Mouse (Mus musculus) liver, embryonic 12.5 days (tissue): ENCODE data around the gene Mapk9. TPM values are rescaled to one million over a fixed set of nuclear protein-coding genes. Genes with fewer than 3 reads are reported as not detected.

Experiments
- ATAC-seq: fragments of 200-750 bp; cut with Nextera tagmentation; 2 replicates; pipeline ENCODE4 v1.8.0; 2017; ENCODE audit warnings: moderate number of reproducible peaks, mild to moderate bottlenecking, moderate library complexity
- H3K27ac ChIP-seq: fragments of 300-500 bp; sonication (generic); 2 replicates; pipeline ENCODE4 v1.5.1; 2016; ENCODE audit warnings: mild to moderate bottlenecking
- H3K27me3 ChIP-seq: fragments of 300-500 bp; sonication (generic); replicated peaks from 2 replicates; pipeline ENCODE4 v1.6.1; 2016; ENCODE audit warnings: mild to moderate bottlenecking, moderate library complexity
- H3K36me3 ChIP-seq: fragments of 300-500 bp; sonication (generic); 2 replicates; pipeline ENCODE4 v1.6.1; 2016; ENCODE audit warnings: mild to moderate bottlenecking, moderate library complexity
- H3K4me1 ChIP-seq: fragments of 300-500 bp; sonication (generic); 2 replicates; pipeline ENCODE4 v1.6.1; 2016
- H3K4me2 ChIP-seq: fragments of 300-500 bp; sonication (generic); 2 replicates; pipeline ENCODE4 v1.6.1; 2016; ENCODE audit warnings: mild to moderate bottlenecking, moderate library complexity
- H3K4me3 ChIP-seq: fragments of 300-500 bp; sonication (generic); 2 replicates; pipeline ENCODE4 v1.5.1; 2016; ENCODE audit warnings: mild to moderate bottlenecking, moderate library complexity
- H3K9ac ChIP-seq: fragments of 300-500 bp; sonication (generic); 2 replicates; pipeline ENCODE4 v1.6.1; 2016; ENCODE audit warnings: mild to moderate bottlenecking, moderate library complexity
- H3K9me3 ChIP-seq: fragments of 300-500 bp; sonication (generic); replicated peaks from 2 replicates; pipeline ENCODE4 v1.6.1; 2016; ENCODE audit warnings: mild to moderate bottlenecking, moderate library complexity
- WGBS: fragments of 180-500 bp; shearing (Covaris S2); methylation state at CpG from one replicate; pipeline ENCODE4 v1.1.7; 2016; ENCODE audit not compliant: insufficient replicate concordance; 5-methylcytosine and 5-hydroxymethylcytosine counted together
- polyA plus RNA-seq: library from polyadenylated mRNA; unstranded; fragments of >200 nt; fragmentation: Nextera tagmentation; extraction: Ambion mirVana; gene quantifications from 2 replicates; pipeline ENCODE4 v1.2.1, GENCODE M21; 2016

Mapk9 gene
- polyA plus RNA-seq, 1 experiment from 2014 or later, result 34.6 TPM

DNA sequence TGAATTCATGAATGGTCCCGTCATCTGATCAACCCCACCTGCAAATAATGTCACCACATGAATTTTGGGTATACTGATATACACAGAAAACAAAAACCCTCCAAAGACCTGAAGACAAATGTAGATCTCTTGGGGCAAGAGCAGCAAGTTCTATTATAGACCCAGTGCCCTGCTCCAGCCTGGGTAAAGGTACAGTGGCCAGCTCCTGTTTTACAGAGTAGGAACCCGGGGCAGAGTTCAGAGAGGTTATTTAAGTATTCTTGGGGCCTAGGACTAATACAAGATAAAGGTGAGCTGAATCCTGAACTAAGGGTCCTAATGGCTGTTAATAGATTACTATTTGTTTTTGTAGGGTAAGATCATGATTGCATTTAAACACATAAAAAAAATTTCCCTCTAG lies 25.0 kb upstream of the Mapk9 start:
- Histone ChIP-seq H3K27ac (no peak overlapping the region), H3K27me3 (no peaks in the 10 kb centered on the region), H3K4me1 (peaks cover 18% of the 10 kb centered on the region), H3K4me2 (no peak overlapping the region), H3K4me3 (no peak overlapping the region), H3K9me3 (no peaks in the 10 kb centered on the region), H3K36me3 (no peaks in the 10 kb centered on the region), H3K9ac (no peak overlapping the region)
- no peak for ATAC-seq
- 85% methylated on average over 2 of the region's 2 CpGs for WGBS

DNA sequence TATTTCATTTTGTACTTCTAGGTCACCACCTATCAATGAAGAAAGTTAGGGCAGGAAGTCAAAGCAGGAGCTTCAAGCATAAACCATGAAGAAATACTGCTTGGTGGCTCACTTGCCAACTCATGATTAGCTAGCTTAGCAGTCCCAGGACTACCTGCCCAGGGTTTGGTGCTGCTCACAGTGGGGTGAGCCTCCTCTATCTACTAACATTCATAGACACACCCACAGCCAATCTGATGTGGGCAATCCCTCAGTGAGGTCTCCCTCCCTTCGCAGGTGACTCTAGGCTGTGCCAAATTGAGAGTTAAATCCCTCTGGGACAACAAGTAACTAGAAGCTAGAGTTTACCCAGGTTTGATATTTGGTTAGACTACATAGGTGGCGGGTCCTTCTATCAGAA lies 24.2 kb upstream of the Mapk9 start:
- WGBS, result 61% methylated on average over 2 of the region's 2 CpGs
- H3K9ac ChIP-seq, result no peak overlapping the region
- no peak overlapping the region for H3K4me2 ChIP-seq
- H3K4me1 ChIP-seq, result peaks cover 18% of the 10 kb centered on the region
- H3K27ac ChIP-seq, result no peak overlapping the region
- no peaks in the 10 kb centered on the region for H3K9me3 ChIP-seq
- peak; percentile 75 for ATAC-seq
- no peaks in the 10 kb centered on the region for H3K36me3 ChIP-seq
- no peak overlapping the region for H3K4me3 ChIP-seq
- no peaks in the 10 kb centered on the region for H3K27me3 ChIP-seq

- H3K27ac ChIP-seq, result no peak overlapping the region
- no peaks in the 10 kb centered on the region for H3K9me3 ChIP-seq
- no peaks in the 10 kb centered on the region for H3K36me3 ChIP-seq
- H3K4me3 ChIP-seq, result no peak overlapping the region
- ATAC-seq, result no peak
- WGBS, result 22% methylated on average over 2 of the region's 2 CpGs
- H3K4me2 ChIP-seq, result no peak overlapping the region
- H3K27me3 ChIP-seq, result no peaks in the 10 kb centered on the region
- peaks cover 18% of the 10 kb centered on the region for H3K4me1 ChIP-seq
- H3K9ac ChIP-seq, result no peak overlapping the region
Observed at GRCm38 (mm10) chr11:49824896-49825295, 21.7 kb upstream of the Mapk9 start.

DNA sequence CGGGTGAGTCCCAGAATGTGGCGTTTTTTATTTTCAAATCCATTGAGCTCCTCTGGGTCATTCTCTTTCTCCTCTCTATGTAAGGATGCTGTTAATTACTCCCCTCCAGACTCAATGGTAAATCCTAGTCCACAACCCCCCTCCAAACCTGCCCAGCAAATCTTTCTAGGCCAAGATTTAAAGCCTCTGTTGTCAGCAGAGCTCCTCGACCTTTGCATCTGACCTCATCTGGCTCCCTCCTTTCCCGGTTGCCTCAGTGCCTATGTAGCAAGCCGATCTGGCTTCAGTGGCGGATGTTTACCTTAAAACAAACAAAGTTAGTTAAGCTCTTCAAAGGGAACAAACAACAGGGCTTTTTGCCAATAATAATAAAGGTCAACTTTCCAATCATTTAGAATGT lies 19.3 kb upstream of the Mapk9 start:
- no peak overlapping the region for H3K4me2 ChIP-seq
- H3K36me3 ChIP-seq, result no peaks in the 10 kb centered on the region
- ATAC-seq, result no peak
- H3K4me3 ChIP-seq, result no peak overlapping the region
- no peak overlapping the region for H3K9ac ChIP-seq
- no peaks in the 10 kb centered on the region for H3K27me3 ChIP-seq
- WGBS, result 65% methylated on average over 6 of the region's 6 CpGs
- no peaks in the 10 kb centered on the region for H3K9me3 ChIP-seq
- peak overlapping the region; percentile 24; the same call in 1 of the 2 replicates for H3K27ac ChIP-seq
- H3K4me1 ChIP-seq, result peaks cover 10% of the 10 kb centered on the region

- 60% methylated on average over 7 of the region's 7 CpGs for WGBS
- Histone ChIP-seq H3K36me3 (no peaks in the 10 kb centered on the region), H3K4me3 (no peak overlapping the region), H3K4me1 (peaks cover 18% of the 10 kb centered on the region), H3K9me3 (no peaks in the 10 kb centered on the region), H3K27me3 (no peaks in the 10 kb centered on the region), H3K27ac (peak overlapping the region; percentile 15; the same call in 1 of the 2 replicates), H3K4me2 (no peak overlapping the region), H3K9ac (no peak overlapping the region)
- ATAC-seq, result no peak
Observed at GRCm38 (mm10) chr11:49829176-49829745, 17.3 kb upstream of the Mapk9 start.

- Histone ChIP-seq H3K4me1 (peaks cover 13% of the 10 kb centered on the region), H3K9me3 (no peaks in the 10 kb centered on the region), H3K4me2 (no peak overlapping the region), H3K9ac (no peak overlapping the region), H3K36me3 (no peaks in the 10 kb centered on the region), H3K4me3 (no peak overlapping the region), H3K27me3 (no peaks in the 10 kb centered on the region), H3K27ac (no peak overlapping the region)
- 78% methylated on average over 12 of the region's 12 CpGs for WGBS
- ATAC-seq, result no peak
Observed at GRCm38 (mm10) chr11:49831980-49832379, 14.6 kb upstream of the Mapk9 start.

DNA sequence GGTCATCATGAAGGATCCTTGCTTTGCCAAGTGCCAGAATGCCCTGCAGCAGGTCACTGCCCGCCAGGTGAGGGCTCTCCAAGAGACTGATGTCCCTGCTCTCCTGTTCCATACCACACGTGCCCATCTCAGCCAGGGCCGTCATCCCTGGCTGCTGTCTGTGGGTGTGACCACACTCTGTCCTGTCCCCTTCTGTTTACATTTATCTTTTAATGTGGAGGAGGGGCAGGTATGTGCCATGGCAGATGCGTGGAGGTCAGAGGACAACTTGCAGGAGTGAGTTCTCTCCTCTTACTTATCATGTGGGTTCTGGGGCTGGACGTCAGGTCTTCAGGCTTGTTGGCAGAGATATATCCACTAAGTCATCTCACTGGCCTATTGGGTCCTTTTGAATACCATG lies 13.6 kb upstream of the Mapk9 start:
- no peak overlapping the region for H3K4me2 ChIP-seq
- H3K4me1 ChIP-seq, result peaks cover 13% of the 10 kb centered on the region
- H3K36me3 ChIP-seq, result no peaks in the 10 kb centered on the region
- H3K9ac ChIP-seq, result no peak overlapping the region
- ATAC-seq, result no peak
- 58% methylated on average over 5 of the region's 5 CpGs for WGBS
- H3K4me3 ChIP-seq, result no peak overlapping the region
- H3K27me3 ChIP-seq, result no peaks in the 10 kb centered on the region
- no peak overlapping the region for H3K27ac ChIP-seq
- H3K9me3 ChIP-seq, result no peaks in the 10 kb centered on the region

GRCm38 (mm10) chr11:49834248-49834647 lies 12.3 kb upstream of the Mapk9 start:
- Histone ChIP-seq H3K4me1 (peaks cover 13% of the 10 kb centered on the region), H3K9ac (no peak overlapping the region), H3K36me3 (no peaks in the 10 kb centered on the region), H3K27ac (no peak overlapping the region), H3K4me2 (no peak overlapping the region), H3K9me3 (no peaks in the 10 kb centered on the region), H3K27me3 (no peaks in the 10 kb centered on the region), H3K4me3 (no peak overlapping the region)
- WGBS, result 65% methylated on average over 6 of the region's 6 CpGs
- ATAC-seq, result no peak

DNA sequence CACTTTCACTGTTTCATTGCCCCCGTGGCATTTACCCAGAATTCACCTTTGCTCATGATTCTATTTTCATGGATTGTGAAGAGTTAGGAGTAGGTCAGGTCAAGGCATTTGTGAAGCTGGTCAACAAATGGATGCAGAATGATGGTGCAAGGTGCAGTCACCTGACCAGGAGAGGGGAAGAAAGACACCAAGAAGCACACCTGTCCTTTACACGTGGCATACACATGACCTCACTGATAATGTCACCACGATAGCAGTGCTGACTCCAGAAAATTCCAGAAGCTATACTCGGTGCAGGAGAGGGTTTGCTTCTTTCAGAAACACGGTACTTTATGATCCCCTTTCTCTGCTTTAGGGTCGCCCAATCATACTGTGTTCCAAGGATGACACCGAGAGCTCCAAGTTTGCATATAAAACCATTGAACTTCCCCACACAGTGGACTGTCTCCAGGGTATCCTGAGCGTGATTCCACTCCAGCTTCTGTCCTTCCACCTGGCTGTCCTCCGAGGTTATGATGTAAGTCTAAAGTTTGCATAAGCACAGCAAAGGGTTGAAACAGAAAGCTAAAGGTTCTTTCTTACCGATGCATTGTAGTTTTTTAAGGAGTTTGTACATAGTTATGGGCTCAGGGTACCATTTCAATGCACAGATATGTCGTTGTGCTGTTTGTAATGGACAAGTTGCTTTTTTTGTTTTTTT lies 11.1 kb upstream of the Mapk9 start:
- no peak for ATAC-seq
- H3K27ac ChIP-seq, result no peak overlapping the region
- H3K36me3 ChIP-seq, result no peaks in the 10 kb centered on the region
- no peak overlapping the region for H3K4me2 ChIP-seq
- no peak overlapping the region for H3K9ac ChIP-seq
- H3K9me3 ChIP-seq, result no peaks in the 10 kb centered on the region
- 78% methylated on average over 11 of the region's 11 CpGs for WGBS
- H3K4me3 ChIP-seq, result no peak overlapping the region
- no peaks in the 10 kb centered on the region for H3K27me3 ChIP-seq
- H3K4me1 ChIP-seq, result peaks cover 16% of the 10 kb centered on the region

GRCm38 (mm10) chr11:49837717-49838407 lies 8.7 kb upstream of the Mapk9 start:
- 51% methylated on average over 13 of the region's 13 CpGs for WGBS
- H3K9me3 ChIP-seq, result no peaks in the 10 kb centered on the region
- no peak overlapping the region for H3K9ac ChIP-seq
- no peak overlapping the region for H3K4me2 ChIP-seq
- H3K27me3 ChIP-seq, result no peaks in the 10 kb centered on the region
- H3K4me1 ChIP-seq, result peaks cover 24% of the 10 kb centered on the region
- no peak overlapping the region for H3K27ac ChIP-seq
- no peak overlapping the region for H3K4me3 ChIP-seq
- ATAC-seq, result no peak
- no peaks in the 10 kb centered on the region for H3K36me3 ChIP-seq

DNA sequence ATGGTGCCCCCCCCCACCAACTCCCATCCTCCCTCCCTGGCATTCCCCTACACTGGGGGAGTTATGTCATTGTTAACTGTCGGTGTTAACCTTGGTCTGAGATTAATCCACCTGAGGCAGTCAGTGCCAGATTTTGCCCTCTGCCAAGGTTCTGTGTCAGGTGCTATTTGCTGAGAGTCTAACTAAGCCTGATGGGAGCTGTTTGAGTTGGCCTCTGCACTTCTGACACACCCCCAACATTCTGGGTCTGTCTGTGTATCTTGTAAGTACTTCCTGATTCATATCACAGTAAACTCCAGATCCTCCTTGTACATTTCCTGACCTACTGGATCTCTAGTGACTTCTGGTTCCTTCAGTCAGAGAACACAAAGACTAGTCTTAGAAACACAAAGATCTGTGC lies 5.9 kb upstream of the Mapk9 start:
- 39% methylated on average over 1 of the region's 1 CpGs for WGBS
- no peaks in the 10 kb centered on the region for H3K27me3 ChIP-seq
- H3K4me1 ChIP-seq, result peaks cover 32% of the 10 kb centered on the region
- H3K9ac ChIP-seq, result no peak overlapping the region
- ATAC-seq, result no peak
- H3K27ac ChIP-seq, result no peak overlapping the region
- H3K4me2 ChIP-seq, result no peak overlapping the region
- H3K9me3 ChIP-seq, result no peaks in the 10 kb centered on the region
- H3K4me3 ChIP-seq, result no peak overlapping the region
- H3K36me3 ChIP-seq, result no peaks in the 10 kb centered on the region

GRCm38 (mm10) chr11:49841886-49842285 lies 4.7 kb upstream of the Mapk9 start:
- H3K9ac ChIP-seq, result no peak overlapping the region
- 48% methylated on average over 1 of the region's 1 CpGs for WGBS
- H3K36me3 ChIP-seq, result no peaks in the 10 kb centered on the region
- H3K27ac ChIP-seq, result no peak overlapping the region
- H3K4me2 ChIP-seq, result no peak overlapping the region
- ATAC-seq, result no peak
- H3K27me3 ChIP-seq, result no peaks in the 10 kb centered on the region
- H3K9me3 ChIP-seq, result no peaks in the 10 kb centered on the region
- H3K4me3 ChIP-seq, result no peak overlapping the region
- peaks cover 39% of the 10 kb centered on the region for H3K4me1 ChIP-seq
